Mouse (Mus musculus): ENCODE results near the gene Katnal1. TPM values are rescaled to one million over a fixed set of nuclear protein-coding genes. Genes with fewer than 3 reads are reported as not detected.

The Katnal1 gene
- polyA plus RNA-seq (2017; shearing (Covaris generic)), result 1 to 10 TPM; 1.5 to 6.1 TPM

DNA sequence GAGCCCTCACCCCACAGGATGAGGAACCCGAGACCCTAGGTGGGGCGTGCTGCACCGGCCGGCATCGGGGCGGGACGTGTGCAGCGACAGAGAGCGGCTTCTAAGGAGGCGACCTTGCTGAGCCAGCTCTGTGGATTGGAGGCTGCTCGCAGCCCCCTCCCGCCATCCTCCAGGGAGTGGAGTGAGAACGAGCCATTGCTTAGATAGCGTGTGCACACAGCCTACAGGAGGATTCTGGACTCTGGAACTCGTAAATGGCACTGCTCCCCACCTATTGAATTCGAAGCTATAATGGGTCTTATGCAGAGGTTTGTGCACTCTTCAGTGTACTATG, at the start of gene Katnal1:
Gene Katnal1, minus strand, starts transcription at position 205 of the 334 bp plus-strand sequence.
- no peak for ATAC-seq

- ATAC-seq, result peak; percentile 32
These were observed 49.5 kb upstream of the Katnal1 start for GRCm38 (mm10) chr5:148978458-148979165.

DNA sequence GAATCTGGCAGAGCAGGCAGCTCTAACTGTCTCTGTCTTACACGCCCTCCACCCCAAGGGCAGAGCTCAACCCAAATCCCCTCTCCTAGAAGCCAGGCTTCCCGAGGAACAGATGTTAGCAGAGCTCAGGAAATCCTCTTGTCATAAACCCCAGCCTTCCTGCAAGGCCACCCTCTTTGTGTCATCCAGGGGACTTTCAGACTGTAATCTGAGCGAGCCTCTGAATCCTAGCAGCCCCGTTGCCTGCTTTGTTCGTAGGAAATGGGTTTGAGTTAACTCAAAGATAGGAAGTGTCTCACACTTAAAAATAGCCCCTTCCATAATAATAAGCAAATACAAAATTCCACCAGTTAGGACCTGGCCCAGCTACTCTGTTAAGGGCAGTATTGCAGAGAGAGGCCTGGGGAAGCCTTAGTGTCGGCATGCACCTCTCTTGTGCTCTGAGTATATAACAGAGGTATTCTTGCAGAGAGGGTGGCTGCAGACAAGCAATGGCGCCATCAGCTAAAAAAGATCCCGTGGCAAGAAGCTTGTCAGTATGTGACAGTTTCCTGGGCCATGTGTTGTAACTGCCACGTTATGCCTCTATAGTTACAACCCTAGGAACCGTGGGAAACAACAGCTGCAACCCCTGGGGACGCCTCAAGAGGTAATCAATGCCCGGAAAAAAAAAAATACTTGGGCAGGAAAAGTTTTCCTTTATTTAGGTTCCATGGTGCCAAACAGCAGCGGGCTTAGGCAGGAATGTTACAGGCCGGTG, 48.8 kb upstream of the Katnal1 start:
- ATAC-seq, result peak; percentile 13

DNA sequence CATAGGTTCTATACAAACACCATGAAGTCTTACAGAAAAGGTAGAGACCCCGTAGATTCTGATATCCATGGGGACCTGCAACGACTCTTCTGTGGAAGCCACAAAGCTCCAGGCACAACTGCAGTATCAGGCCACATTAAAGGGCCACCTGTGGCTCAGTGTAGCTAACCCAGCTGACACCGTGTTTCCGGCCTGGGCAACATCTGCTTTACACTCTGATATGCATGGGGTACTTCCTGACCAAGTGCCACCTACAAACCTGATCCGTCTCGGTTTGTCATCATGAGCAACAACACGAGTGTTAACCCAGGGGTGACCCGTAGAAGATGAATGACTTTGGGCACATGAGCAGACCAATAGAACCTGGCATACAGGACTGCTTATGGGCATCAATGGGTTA, 47.8 kb upstream of the Katnal1 start:
- peak; percentile 91 for ATAC-seq

DNA sequence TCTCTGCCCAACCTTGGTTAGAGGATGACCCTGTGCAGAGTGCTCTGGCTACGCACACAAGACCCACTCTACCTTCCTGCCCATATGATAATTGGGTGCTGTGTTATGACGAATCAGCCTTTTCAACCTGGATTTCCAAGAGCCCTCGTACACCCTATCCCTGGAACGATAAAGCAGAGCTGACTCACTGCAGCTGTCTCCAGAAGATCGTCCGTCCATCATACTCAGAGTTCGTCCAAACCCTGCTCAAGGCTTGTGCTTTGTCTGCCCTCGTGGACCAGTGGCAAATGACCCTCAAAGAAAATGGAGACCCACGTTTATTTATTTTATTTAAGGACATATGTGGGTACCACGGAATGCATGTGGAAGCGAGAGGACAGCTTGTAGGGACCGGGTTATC, 45.9 kb upstream of the Katnal1 start:
- no peak for ATAC-seq

DNA sequence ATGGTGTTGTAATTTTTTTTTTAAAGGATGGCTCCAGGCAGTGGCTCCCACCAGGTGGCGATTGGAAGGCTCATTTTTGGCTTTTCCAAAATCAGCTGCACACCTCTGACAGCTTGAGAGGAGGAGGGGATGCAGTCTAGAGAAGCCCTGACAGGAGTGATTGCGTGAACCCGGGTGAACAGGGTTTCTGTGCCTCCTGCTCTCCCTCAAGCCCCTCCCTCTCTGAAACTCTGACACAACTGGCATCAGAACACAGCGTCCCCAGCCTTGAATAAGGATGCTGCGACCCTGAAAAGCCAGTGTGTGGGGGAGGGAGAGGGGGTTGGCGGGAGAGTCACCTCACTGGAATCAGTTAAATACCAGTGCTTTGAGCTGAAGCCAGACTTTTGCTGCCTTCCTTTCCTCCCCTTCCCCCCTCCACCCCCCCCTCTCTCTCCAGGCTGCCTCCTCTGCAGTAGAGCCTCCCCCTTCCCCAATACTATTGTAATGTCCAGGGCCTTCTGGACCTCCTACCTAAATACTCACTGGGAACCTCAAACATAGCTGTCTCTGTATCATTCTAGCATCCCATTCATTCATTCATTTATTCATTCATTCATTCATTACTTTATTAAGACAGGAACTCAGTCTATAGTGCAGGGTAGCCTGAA, 44.0 kb upstream of the Katnal1 start:
- no peak for ATAC-seq

DNA sequence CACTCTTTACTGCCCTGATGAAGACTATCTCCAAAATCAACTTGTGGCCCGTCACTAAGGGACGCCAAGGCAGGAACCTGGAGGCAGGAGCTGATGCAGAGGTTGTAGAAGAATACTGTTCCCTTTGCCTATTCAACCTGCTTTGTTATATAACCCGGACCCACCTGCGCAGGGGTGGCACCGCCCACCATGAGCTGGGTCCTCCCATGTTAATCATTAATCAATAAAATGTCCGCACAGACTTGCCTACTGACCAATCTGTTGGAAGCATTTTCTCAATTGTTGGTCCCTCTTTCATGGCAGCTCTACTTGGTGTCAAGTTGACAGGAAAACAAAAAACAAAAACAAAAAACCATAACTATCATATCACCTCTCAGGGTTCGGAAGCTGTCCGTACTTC, 43.0 kb upstream of the Katnal1 start:
- ATAC-seq, result no peak

- peak; percentile 62 for ATAC-seq
These were observed 40.5 kb upstream of the Katnal1 start for GRCm38 (mm10) chr5:148969648-148970047.

GRCm38 (mm10) chr5:148968958-148969576, 39.9 kb upstream of the Katnal1 start:
- no peak for ATAC-seq

GRCm38 (mm10) chr5:148968179-148968578, 39.1 kb upstream of the Katnal1 start:
- ATAC-seq, result no peak

DNA sequence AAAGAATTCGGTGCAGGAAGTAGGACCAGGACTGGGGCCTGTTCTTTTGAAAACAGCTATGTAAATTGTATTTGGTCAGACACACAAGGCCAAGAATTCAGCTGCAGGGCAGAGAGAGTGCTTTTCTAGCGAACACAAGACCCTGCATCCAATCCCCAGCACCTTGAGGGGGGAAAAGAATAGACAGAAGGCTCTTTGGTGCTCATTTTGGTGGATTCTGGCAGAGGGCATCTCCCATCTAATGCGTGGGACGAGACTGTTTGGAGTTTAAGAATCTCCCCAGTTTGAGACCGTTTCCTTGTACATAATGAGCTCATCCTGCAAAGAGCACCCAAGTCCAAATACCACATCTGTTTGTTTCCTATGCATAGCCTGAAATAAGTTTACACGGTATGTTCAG, 37.3 kb upstream of the Katnal1 start:
- ATAC-seq, result no peak

- ATAC-seq, result no peak
These were observed 36.7 kb upstream of the Katnal1 start for GRCm38 (mm10) chr5:148965691-148966333.

DNA sequence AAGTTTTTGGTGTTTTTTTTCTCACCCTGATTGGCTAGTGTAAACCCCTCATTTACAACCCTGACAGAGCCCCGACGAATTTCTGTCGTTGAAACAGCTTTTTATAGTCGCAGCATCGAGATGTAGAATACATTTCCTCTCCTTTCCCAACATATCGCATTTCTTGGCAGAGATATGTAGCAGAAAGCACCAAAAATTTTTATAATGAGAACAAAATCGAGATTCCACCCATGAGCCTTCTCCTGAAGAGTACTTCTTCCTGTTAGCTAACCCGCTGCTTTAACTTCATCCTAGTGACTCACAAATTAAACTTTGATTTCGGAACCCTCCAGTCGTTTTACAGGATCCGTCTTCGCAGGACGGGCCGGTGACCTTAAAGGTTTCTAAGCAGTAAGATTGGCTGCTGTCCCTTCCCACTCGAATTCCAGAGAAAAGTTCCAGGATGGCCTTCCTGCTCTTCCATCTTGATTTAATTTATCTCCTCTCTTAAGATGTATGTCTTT, 36.0 kb upstream of the Katnal1 start:
- ATAC-seq, result no peak

GRCm38 (mm10) chr5:148964251-148964650, 35.1 kb upstream of the Katnal1 start:
- ATAC-seq, result no peak

GRCm38 (mm10) chr5:148960211-148960610, 31.1 kb upstream of the Katnal1 start:
- no peak for ATAC-seq

- ATAC-seq, result peak; percentile 95
These were observed 30.2 kb upstream of the Katnal1 start for GRCm38 (mm10) chr5:148959068-148959990.

- no peak for ATAC-seq
These were observed 29.2 kb upstream of the Katnal1 start for GRCm38 (mm10) chr5:148958355-148958754.

GRCm38 (mm10) chr5:148956898-148957535, 27.9 kb upstream of the Katnal1 start:
- no peak for ATAC-seq

- no peak for ATAC-seq
These were observed 27.0 kb upstream of the Katnal1 start for GRCm38 (mm10) chr5:148956091-148956490.

- ATAC-seq, result no peak
These were observed 26.5 kb upstream of the Katnal1 start for GRCm38 (mm10) chr5:148955575-148955974.
